Mouse (Mus musculus): ENCODE results near the gene Eif1ad.
"Not testable (repeated sequence)": the region's sequence is repeated elsewhere in the genome, so short reads cannot be mapped to it uniquely, and the experiment has no call there.

Gene Eif1ad

GRCm38 (mm10) chr19:5383326-5383725, 16.8 kb downstream of the Eif1ad start:
- DNase-seq, result no peak

GRCm38 (mm10) chr19:5384715-5385114, 18.2 kb downstream of the Eif1ad start:
- no peak for DNase-seq

- DNase-seq, result peak in 1 of 2 experiments; percentile 40
Measured at GRCm38 (mm10) chr19:5388011-5388441, 21.5 kb downstream of the Eif1ad start.

GRCm38 (mm10) chr19:5388588-5389242, 22.2 kb downstream of the Eif1ad start, which contains the start of gene Sart1:
Gene Sart1 (minus strand): TSS chr19:5388703.
- DNase-seq, result peak; percentile 96 to 98

GRCm38 (mm10) chr19:5389647-5390046, 23.1 kb downstream of the Eif1ad start:
- DNase-seq, result peak; percentile 59 to 63

- no peak for DNase-seq
Measured at GRCm38 (mm10) chr19:5390416-5390815, 23.9 kb downstream of the Eif1ad start.

- DNase-seq, result peak; percentile 61 to 70
Measured at GRCm38 (mm10) chr19:5392892-5393291, 26.4 kb downstream of the Eif1ad start.

GRCm38 (mm10) chr19:5394168-5394567, 27.6 kb downstream of the Eif1ad start:
- no peak for DNase-seq

GRCm38 (mm10) chr19:5395371-5395770, 28.8 kb downstream of the Eif1ad start:
- DNase-seq, result no peak

- DNase-seq, result not testable (repeated sequence)
Measured at GRCm38 (mm10) chr19:5401073-5401472, 34.5 kb downstream of the Eif1ad start.

GRCm38 (mm10) chr19:5402293-5402692, 35.8 kb downstream of the Eif1ad start, which contains the start of gene Tsga10ip:
Gene Tsga10ip (minus strand): TSS chr19:5402526.
- no peak for DNase-seq

- DNase-seq, result no peak
Measured at GRCm38 (mm10) chr19:5405924-5406323, 39.4 kb downstream of the Eif1ad start.

- DNase-seq, result peak in 1 of 2 experiments; percentile 72
Measured at GRCm38 (mm10) chr19:5406531-5407126, 40.1 kb downstream of the Eif1ad start.

GRCm38 (mm10) chr19:5407133-5407532, 40.6 kb downstream of the Eif1ad start:
- peak in 1 of 2 experiments; percentile 71 for DNase-seq

GRCm38 (mm10) chr19:5408057-5409001, 41.8 kb downstream of the Eif1ad start:
- DNase-seq, result no peak

- DNase-seq, result peak; percentile 59 to 85
Measured at GRCm38 (mm10) chr19:5409068-5409467, 42.5 kb downstream of the Eif1ad start.

GRCm38 (mm10) chr19:5410641-5411040, 44.1 kb downstream of the Eif1ad start:
- DNase-seq, result peak in 1 of 2 experiments; percentile 81

- no peak for DNase-seq
Measured at GRCm38 (mm10) chr19:5411961-5412360, 45.4 kb downstream of the Eif1ad start.

- no peak for DNase-seq
Measured at GRCm38 (mm10) chr19:5413840-5414239, 47.3 kb downstream of the Eif1ad start.

- no peak for DNase-seq
Measured at GRCm38 (mm10) chr19:5414534-5414957, 48.0 kb downstream of the Eif1ad start.

- no peak for DNase-seq
Measured at GRCm38 (mm10) chr19:5418750-5419466, 52.4 kb downstream of the Eif1ad start.

- DNase-seq, result no peak
Measured at GRCm38 (mm10) chr19:5419630-5420029, 53.1 kb downstream of the Eif1ad start.
